Mouse (Mus musculus) cerebellum, adult 2 months (tissue): ENCODE measurements around the gene Camk2d. TPM values are rescaled to one million over a fixed set of nuclear protein-coding genes. Genes with fewer than 3 reads are reported as not detected.

Experiments
- DNase-seq, 2 experiments: peaks; one replicate each; pipeline ENCODE4 v3.0.0; 2021
- H3K27ac ChIP-seq: fragments of 200-500 bp; 2 replicates; pipeline ENCODE4 v1.5.1; 2012; ENCODE audit warnings: low read length, control low read depth, inconsistent platforms; ENCODE audit not compliant: insufficient read depth
- H3K27me3 ChIP-seq: fragments of 200-500 bp; 2 replicates; pipeline ENCODE4 v1.6.1; 2012; ENCODE audit warnings: inconsistent platforms, mild to moderate bottlenecking, low read length, moderate library complexity; ENCODE audit not compliant: control insufficient read depth, insufficient read depth
- H3K4me1 ChIP-seq: fragments of 200-500 bp; 2 replicates; pipeline ENCODE4 v1.6.1; 2011; ENCODE audit warnings: low read length; ENCODE audit not compliant: control insufficient read depth, insufficient read depth
- H3K4me3 ChIP-seq: fragments of 200-500 bp; replicated peaks from 2 replicates; pipeline ENCODE3; 2011; ENCODE audit warnings: mild to moderate bottlenecking, low read depth, low read length, control low read depth; ENCODE audit not compliant: insufficient read depth
- CTCF ChIP-seq: fragments of 200-500 bp; IDR thresholded peaks from 2 replicates; pipeline ENCODE4 v1.5.1; 2011; ENCODE audit warnings: low read depth, mild to moderate bottlenecking, control low read depth, low read length, moderate library complexity, borderline replicate concordance; ENCODE audit not compliant: insufficient read depth
- POLR2A ChIP-seq: fragments of 200-500 bp; IDR thresholded peaks from 2 replicates; pipeline ENCODE4 v1.6.1; 2011; ENCODE audit warnings: low read length, control low read depth, borderline replicate concordance; ENCODE audit not compliant: insufficient read depth
- WGBS: fragments of 180-500 bp; shearing (Covaris S2); methylation state at CpG from one replicate; pipeline ENCODE4 v1.1.7; 2018; 5-methylcytosine and 5-hydroxymethylcytosine counted together
- polyA plus RNA-seq: library from polyadenylated mRNA; depleted of rRNA; stranded (reverse); fragments of >200 nt; gene quantifications from 2 replicates; pipeline ENCODE4 v1.2.3, GENCODE M21; 2012

Gene Camk2d
- polyA plus RNA-seq, 1 experiment: 162 TPM

DNA sequence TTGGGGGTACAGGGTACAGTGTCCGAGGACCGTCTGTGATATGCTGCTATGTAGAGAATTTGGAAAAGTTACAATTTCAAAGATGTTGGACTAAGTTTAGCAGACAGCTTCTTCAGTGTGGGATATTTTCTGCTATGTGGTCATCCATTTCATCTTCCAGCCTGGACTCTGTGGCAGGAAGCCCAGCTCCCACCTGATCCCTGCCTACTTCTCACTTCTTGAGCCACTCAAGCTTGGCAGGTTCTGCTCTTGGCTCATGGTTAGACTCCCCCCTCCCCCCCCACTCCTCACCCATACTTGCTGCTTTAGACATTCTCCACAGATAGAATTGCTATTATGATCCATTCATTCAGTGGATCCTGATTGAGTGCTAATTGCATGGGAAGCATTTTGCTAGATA is 141.0 kb downstream of the Camk2d start:
- H3K27ac ChIP-seq: no peak overlapping the region
- DNase-seq: peak; percentile 60 to 74
- H3K4me1 ChIP-seq: peaks cover 18% of the 10 kb centered on the region
- H3K4me3 ChIP-seq: no peak overlapping the region
- WGBS: 29% methylated on average over 2 of the region's 2 CpGs
- TF ChIP-seq CTCF (no peak), POLR2A (no peak)
- H3K27me3 ChIP-seq: no peaks in the 10 kb centered on the region

DNA sequence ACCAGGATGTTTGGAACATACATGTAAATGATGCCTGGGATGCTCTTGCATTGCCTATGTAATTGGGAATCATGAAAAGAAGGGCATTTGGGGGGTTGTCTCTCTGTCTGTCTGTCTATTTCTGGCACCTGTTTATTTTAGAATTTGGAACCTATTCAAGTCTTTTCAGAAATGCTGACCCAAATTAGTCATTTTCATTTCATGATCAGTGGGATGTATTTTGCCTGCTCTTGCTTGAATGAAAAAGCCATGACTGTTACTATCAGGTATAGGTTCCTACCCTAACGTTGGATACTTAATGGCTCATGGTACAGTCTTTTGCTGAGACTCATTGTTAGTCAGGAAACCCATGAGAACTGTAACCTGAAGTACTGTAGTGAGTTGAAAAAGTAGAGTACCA is 144.0 kb downstream of the Camk2d start:
- WGBS: 21% methylated on average over 1 of the region's 1 CpGs
- Histone ChIP-seq H3K4me1 (peaks cover 19% of the 10 kb centered on the region), H3K27ac (no peak overlapping the region), H3K4me3 (no peak overlapping the region), H3K27me3 (no peaks in the 10 kb centered on the region)
- DNase-seq: peak in 1 of 2 experiments; percentile 56
- TF ChIP-seq CTCF (no peak), POLR2A (no peak)

DNA sequence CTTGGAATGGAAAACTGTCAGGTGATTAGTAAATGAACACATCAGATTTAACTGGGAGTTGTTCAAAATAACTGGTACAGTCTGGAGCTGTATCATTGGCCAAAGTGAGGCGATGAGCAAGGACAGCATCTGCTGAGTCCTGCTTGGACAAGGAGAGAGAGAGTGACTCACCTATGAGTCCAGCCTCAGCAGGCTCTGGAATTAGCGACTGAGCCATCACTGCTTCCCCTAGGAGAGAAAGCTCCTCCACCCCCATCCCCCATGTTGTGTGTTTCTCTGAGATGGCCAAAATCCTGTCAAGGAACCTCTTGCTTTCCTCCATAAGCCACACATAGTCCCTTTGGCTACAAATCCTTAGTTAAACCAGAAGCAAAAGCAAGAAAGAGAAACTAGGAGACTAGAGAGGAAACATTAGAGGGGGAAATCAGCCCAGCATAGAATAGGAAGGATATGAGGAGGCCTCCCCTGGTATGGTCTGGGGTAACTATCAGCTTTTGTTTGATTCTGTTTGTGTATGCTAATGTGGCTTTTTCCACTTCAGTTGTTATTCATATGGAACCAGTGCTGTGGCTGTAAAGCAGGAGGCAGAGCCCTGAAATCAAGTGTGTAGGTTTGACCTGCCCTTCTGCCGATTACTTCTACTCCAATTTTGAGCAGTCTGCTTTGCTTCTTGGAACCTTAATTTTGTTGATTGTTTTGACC is 148.5 kb downstream of the Camk2d start:
- peaks cover 18% of the 10 kb centered on the region; the same call in 1 of the 2 replicates for H3K4me1 ChIP-seq
- TF ChIP-seq POLR2A (no peak), CTCF (no peak)
- 13% methylated on average over 3 of the region's 3 CpGs for WGBS
- H3K27me3 ChIP-seq: no peaks in the 10 kb centered on the region
- DNase-seq: peak; percentile 70 to 92
- no peak overlapping the region for H3K4me3 ChIP-seq
- H3K27ac ChIP-seq: 0 out of 2 replicates have a peak overlapping the region, but pooled peaks have one; percentile 8

DNA sequence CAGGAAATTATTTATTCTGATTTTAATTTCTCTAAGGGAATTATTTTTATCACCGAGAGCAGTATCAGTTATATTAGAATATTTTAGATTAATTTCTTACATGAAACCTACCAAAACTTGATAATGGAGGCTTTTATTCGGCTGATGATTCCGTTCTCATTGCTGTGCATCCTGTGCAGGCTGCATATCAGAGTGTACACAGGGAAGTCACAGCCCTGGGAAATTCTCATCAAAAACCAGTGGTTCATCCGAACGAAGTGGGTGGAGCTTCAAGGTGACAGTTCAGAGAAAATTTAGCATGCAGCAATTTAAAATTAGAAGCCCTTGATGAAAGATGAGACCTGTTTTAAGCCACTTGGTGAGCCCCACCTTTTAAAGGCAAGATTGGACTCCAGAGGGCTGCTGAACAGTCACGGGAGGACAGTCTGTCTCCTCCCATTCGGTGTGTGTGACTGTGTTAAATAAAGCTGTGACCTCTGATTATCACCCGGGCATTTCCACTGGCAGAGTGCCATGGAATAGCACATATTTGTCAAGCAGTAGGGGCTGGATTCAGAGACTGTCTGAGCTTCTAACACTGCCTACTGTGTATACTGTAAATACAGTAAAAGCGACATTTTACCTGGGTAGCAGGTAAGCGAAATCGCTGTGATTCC is 150.2 kb downstream of the Camk2d start:
- Histone ChIP-seq H3K4me3 (no peak overlapping the region), H3K4me1 (peaks cover 12% of the 10 kb centered on the region), H3K27me3 (no peaks in the 10 kb centered on the region), H3K27ac (no peak overlapping the region)
- peak in 1 of 2 experiments; percentile 54 for DNase-seq
- WGBS: 54% methylated on average over 11 of the region's 11 CpGs
- TF ChIP-seq POLR2A: no peak
- TF ChIP-seq CTCF: no peak

DNA sequence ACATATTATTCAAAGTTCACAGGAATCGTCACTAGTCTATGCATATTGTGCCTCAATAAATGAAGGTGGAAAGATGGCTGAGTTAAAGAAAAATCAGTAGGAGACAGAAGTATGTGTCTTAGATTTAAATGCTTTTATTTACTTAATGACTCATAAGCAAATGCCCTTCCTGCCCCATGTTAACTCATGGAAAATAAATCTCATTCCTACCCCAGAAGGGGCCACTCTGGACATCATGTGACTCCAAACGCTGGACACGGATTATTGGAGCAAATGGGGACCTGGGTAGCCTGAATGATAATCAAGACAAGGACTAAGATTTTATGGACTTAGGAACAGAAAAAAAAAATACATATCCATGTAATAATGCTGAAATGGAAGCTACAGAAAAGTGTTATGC is 151.5 kb downstream of the Camk2d start:
- Histone ChIP-seq H3K4me1 (peaks cover 12% of the 10 kb centered on the region), H3K27ac (no peak overlapping the region), H3K27me3 (no peaks in the 10 kb centered on the region), H3K4me3 (no peak overlapping the region)
- WGBS: 86% methylated on average over 3 of the region's 3 CpGs
- no peak for TF ChIP-seq CTCF
- TF ChIP-seq POLR2A: no peak
- DNase-seq: no peak

DNA sequence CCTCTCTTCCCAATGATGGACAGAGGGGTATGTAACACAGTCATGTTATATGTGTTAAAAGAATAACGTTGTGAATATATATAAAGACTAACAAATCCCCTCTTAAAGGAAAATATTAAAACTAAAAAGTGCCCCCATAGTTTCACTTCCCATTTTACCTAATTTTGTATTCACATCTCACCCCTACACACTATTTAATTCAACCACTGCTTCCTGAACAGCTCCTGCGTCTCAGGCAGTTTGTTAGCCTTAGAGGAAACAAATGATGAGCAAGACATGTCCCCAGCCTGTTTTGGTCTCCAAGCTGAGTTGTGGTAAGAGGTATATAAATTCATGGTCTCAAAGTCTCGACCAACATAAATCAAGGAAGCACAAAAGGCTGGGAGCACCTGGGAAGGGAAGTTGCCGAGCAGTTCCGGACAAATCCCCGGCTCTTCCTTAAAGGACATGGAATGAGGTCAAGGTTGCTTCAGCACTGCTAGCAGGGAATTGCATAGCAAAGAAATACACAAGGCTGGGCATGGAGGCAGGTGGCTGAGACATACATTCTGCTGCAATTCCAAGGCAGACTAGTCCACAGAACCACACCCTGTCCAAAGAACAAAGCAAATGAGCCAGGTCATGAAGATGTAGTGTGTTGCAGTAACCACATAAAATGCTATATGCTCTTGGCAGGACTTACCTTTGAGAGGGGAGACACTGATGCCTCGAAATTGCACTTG is 155.4 kb downstream of the Camk2d start:
- TF ChIP-seq POLR2A (no peak), CTCF (no peak)
- H3K27ac ChIP-seq: no peak overlapping the region
- WGBS: 87% methylated on average over 7 of the region's 7 CpGs

DNA sequence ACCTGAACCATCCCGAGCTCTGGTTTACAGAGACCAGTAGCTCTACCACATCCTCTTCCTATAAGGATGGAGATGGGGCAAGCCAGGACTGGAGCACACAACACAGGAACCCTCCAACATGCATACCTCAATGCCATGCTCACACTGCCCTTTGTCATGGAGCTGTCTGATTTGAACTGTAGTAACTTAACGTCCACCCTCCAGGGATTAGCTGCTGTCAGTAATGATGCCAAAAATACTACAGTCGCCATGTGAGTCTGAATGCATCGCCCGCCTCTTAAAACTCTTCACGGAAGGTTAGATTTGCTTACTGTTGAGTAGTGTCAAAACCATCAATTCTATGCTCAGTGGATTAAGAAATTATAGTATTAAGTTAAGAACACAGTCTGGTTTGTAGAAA is 156.9 kb downstream of the Camk2d start:
- 74% methylated on average over 6 of the region's 6 CpGs for WGBS
- Histone ChIP-seq H3K4me3 (no peak overlapping the region), H3K4me1 (peaks cover 3% of the 10 kb centered on the region), H3K27ac (no peak overlapping the region), H3K27me3 (no peaks in the 10 kb centered on the region)
- DNase-seq: no peak
- no peak for TF ChIP-seq POLR2A
- TF ChIP-seq CTCF: no peak

More for the DNA sequence above, 155.4 kb downstream of the Camk2d start:
- peaks cover 3% of the 10 kb centered on the region for H3K4me1 ChIP-seq
- no peak overlapping the region for H3K4me3 ChIP-seq
- H3K27me3 ChIP-seq: no peaks in the 10 kb centered on the region
- DNase-seq: no peak
